Mouse (Mus musculus): ENCODE results near the gene Tmem102. TPM values are rescaled to one million over a fixed set of nuclear protein-coding genes. Genes with fewer than 3 reads are reported as not detected.

Tmem102 gene
- total and polyA plus RNA-seq, 3 experiments = 0.08 TPM; not detected in 2

DNA sequence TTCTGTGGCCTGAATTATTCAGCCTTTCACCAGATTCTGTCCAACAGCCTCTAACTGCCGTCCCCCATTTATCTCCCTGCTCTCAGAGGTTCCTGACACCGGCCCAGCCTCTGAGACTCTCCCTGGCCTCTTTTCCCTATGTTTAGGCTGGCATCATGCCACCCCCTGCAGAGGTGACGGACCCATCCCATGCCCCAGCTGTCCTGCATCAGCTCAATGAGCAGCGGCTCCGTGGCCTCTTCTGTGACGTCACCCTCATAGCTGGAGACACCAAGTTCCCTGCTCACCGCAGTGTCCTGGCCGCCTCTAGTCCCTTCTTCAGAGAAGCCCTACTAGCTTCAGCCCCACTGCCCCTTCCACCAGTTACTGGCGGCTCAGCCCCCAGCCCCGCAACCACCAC is 29.7 kb downstream of the Tmem102 start:
- Histone ChIP-seq H3K4me2 (ENCODE audit: insufficient read depth, low read depth, poor library complexity, severe bottlenecking) (peak overlapping the region; percentile 53; the same call in 1 of the 2 replicates), H3K79me2 (replicated peaks; ENCODE audit: control insufficient read depth, extremely low read depth, insufficient read depth, poor library complexity, severe bottlenecking) (no peaks in the 10 kb centered on the region), H3K4me1 (ENCODE audit: control insufficient read depth in 1 of 2, insufficient read depth in 2 of 2) (peaks cover 40 to 64% of the 10 kb centered on the region in 2 experiments), H3K4me3 (replicated peaks in 1 of 3; ENCODE audit: low read depth in 2 of 3, low read length in 2 of 3, poor library complexity in 1 of 3) (peak overlapping the region in 2 of 3 experiments; percentile 26 to 47), H3K9me3 (replicated peaks; ENCODE audit: low read length) (no peaks in the 10 kb centered on the region), H3K36me3 (replicated peaks in 1 of 2; ENCODE audit: control insufficient read depth in 1 of 2, insufficient read depth in 1 of 2, low read length in 1 of 2) (peaks cover 8 to 35% of the 10 kb centered on the region in 2 experiments), H3K27ac (ENCODE audit: insufficient read depth, low read depth) (no peak overlapping the region), H3K27me3 (replicated peaks) (no peaks in the 10 kb centered on the region), H3K9ac (ENCODE audit: insufficient read depth, low read depth) (peak overlapping the region; percentile 47)
- TF ChIP-seq GABPA (IDR thresholded peaks at IDR 0.05; ENCODE audit: insufficient replicate concordance, low read depth, low read length) = no peak
- no peak for TF ChIP-seq NELFE (IDR thresholded peaks at IDR 0.05; ENCODE audit: low read depth, low read length)
- TF ChIP-seq MAX (IDR thresholded peaks at IDR 0.05; ENCODE audit: low read length) = no peak
- no peak for TF ChIP-seq MEF2A (IDR thresholded peaks at IDR 0.05; ENCODE audit: borderline replicate concordance, low read depth, low read length)
- TF ChIP-seq ZNF384 (IDR thresholded peaks at IDR 0.05; ENCODE audit: low read depth, low read length) = no peak
- TF ChIP-seq ELF1 (IDR thresholded peaks at IDR 0.05; ENCODE audit: low read depth, low read length) = no peak
- no peak for TF ChIP-seq CHD2 (IDR thresholded peaks at IDR 0.05; ENCODE audit: low read length)
- TF ChIP-seq TCF12 (IDR thresholded peaks at IDR 0.05; ENCODE audit: low read depth, low read length) = no peak
- TF ChIP-seq NRF1 (IDR thresholded peaks at IDR 0.05; ENCODE audit: low read depth, low read length) = no peak
- no peak for TF ChIP-seq USF2 (conservative IDR thresholded peaks at IDR 0.05; ENCODE audit: low read depth, low read length)
- no peak for TF ChIP-seq POLR2A (IDR thresholded peaks at IDR 0.05; ENCODE audit: low read depth, low read length)
- TF ChIP-seq SMC3 (IDR thresholded peaks at IDR 0.05; ENCODE audit: low read depth, low read length) = no peak
- TF ChIP-seq UBTF (IDR thresholded peaks at IDR 0.05; ENCODE audit: low read depth, low read length) = no peak
- no peak for TF ChIP-seq ETS1 (conservative IDR thresholded peaks at IDR 0.05; ENCODE audit: low read depth, low read length)
- TF ChIP-seq E2F4 (IDR thresholded peaks at IDR 0.05; ENCODE audit: insufficient replicate concordance, low read depth, low read length) = no peak
- TF ChIP-seq IRF4 (IDR thresholded peaks at IDR 0.05; ENCODE audit: low read depth, low read length) = no peak
- no peak for TF ChIP-seq TBP (conservative IDR thresholded peaks at IDR 0.05; ENCODE audit: low read depth, low read length)
- TF ChIP-seq KAT2A (IDR thresholded peaks at IDR 0.05; ENCODE audit: insufficient replicate concordance, low read length) = no peak
- no peak for TF ChIP-seq ZMIZ1 (IDR thresholded peaks at IDR 0.05; ENCODE audit: low read depth, low read length)
- no peak for TF ChIP-seq RAD21 (IDR thresholded peaks at IDR 0.05; ENCODE audit: low read depth, low read length)
- no peak for DNase-seq (ENCODE audit: extremely low read depth)
- in situ Hi-C loops (cut with MboI; ENCODE audit: low pct_ligation_motif_present, low pct_unique_long_range_greater_than_20kb, low sequenced_read_pairs) (no loop called here), dilution Hi-C loops (cut with MboI; ENCODE audit: extremely low pct_ligation_motif_present, extremely low pct_unique_long_range_greater_than_20kb, low sequenced_read_pairs) (no loop called here)

DNA sequence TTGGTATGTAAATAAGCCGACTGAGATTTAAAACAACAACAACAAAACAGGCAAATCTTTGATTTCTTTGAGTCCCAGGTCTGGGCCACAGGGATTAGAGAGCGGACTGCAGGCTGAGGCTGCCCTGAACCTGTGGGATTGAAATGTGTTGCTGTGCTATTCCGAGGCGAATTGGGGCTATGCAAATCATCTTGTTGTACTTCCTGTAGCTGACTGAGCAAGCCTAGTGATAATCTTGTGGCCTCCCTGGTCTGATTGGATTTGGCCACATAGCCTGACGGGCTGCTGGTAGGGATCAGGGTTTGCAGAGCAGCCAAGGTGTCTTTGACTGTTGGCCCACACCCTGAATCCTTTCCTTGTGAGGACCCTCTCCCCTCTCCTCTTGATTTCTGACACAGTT is 30.5 kb downstream of the Tmem102 start:
- DNase-seq (ENCODE audit: extremely low read depth) = peak; percentile 79
- dilution Hi-C loops (cut with MboI; ENCODE audit: extremely low pct_ligation_motif_present, extremely low pct_unique_long_range_greater_than_20kb, low sequenced_read_pairs) (no loop called here), in situ Hi-C loops (cut with MboI; ENCODE audit: low pct_ligation_motif_present, low pct_unique_long_range_greater_than_20kb, low sequenced_read_pairs) (no loop called here)
- no peaks in the 10 kb centered on the region for H3K27me3 ChIP-seq (replicated peaks)
- H3K36me3 ChIP-seq (replicated peaks in 1 of 2; ENCODE audit: control insufficient read depth in 1 of 2, insufficient read depth in 1 of 2, low read length in 1 of 2) = peaks cover 8 to 35% of the 10 kb centered on the region in 2 experiments
- H3K79me2 ChIP-seq (replicated peaks; ENCODE audit: control insufficient read depth, extremely low read depth, insufficient read depth, poor library complexity, severe bottlenecking) = no peaks in the 10 kb centered on the region
- peak overlapping the region; percentile 24 to 47 (median 26) for H3K4me3 ChIP-seq (replicated peaks in 1 of 3; ENCODE audit: low read depth in 2 of 3, low read length in 2 of 3, poor library complexity in 1 of 3)
- no peaks in the 10 kb centered on the region for H3K9me3 ChIP-seq (replicated peaks; ENCODE audit: low read length)
- H3K4me2 ChIP-seq (ENCODE audit: insufficient read depth, low read depth, poor library complexity, severe bottlenecking) = peak overlapping the region; percentile 53
- H3K9ac ChIP-seq (ENCODE audit: insufficient read depth, low read depth) = peak overlapping the region; percentile 47
- H3K4me1 ChIP-seq (ENCODE audit: control insufficient read depth in 1 of 2, insufficient read depth in 2 of 2) = peaks cover 40 to 60% of the 10 kb centered on the region in 2 experiments
- H3K27ac ChIP-seq (ENCODE audit: insufficient read depth, low read depth) = peak overlapping the region; percentile 50
- TF ChIP-seq TBP (conservative IDR thresholded peaks at IDR 0.05; ENCODE audit: low read depth, low read length) (peak; percentile 86), ZNF384 (IDR thresholded peaks at IDR 0.05; ENCODE audit: low read depth, low read length) (no peak), CHD2 (IDR thresholded peaks at IDR 0.05; ENCODE audit: low read length) (no peak), ZKSCAN1 (IDR thresholded peaks at IDR 0.05; ENCODE audit: borderline replicate concordance, low read depth, low read length) (no peak), ELF1 (IDR thresholded peaks at IDR 0.05; ENCODE audit: low read depth, low read length) (peak; percentile 64; the same call in 1 of the 2 replicates), ETS1 (conservative IDR thresholded peaks at IDR 0.05; ENCODE audit: low read depth, low read length) (peak; percentile 51; the same call in 1 of the 2 replicates), BHLHE40 (IDR thresholded peaks at IDR 0.05; ENCODE audit: low read depth, low read length) (no peak), MAFK (IDR thresholded peaks at IDR 0.05; ENCODE audit: insufficient replicate concordance, low read length) (0 out of 2 replicates have a peak, but pooled peaks have one; percentile 18), RAD21 (IDR thresholded peaks at IDR 0.05; ENCODE audit: low read depth, low read length) (no peak), NELFE (IDR thresholded peaks at IDR 0.05; ENCODE audit: low read depth, low read length) (peak; percentile 49), RCOR1 (conservative IDR thresholded peaks at IDR 0.05; ENCODE audit: low read depth, low read length) (no peak), ZMIZ1 (IDR thresholded peaks at IDR 0.05; ENCODE audit: low read depth, low read length) (peak; percentile 50; the same call in 1 of the 2 replicates), HCFC1 (IDR thresholded peaks at IDR 0.05; ENCODE audit: low read depth, low read length) (peak; percentile 54), MYC (IDR thresholded peaks at IDR 0.05; ENCODE audit: low read depth, low read length) (no peak), MAX (IDR thresholded peaks at IDR 0.05; ENCODE audit: low read length) (no peak), IRF4 (IDR thresholded peaks at IDR 0.05; ENCODE audit: low read depth, low read length) (no peak), CHD1 (IDR thresholded peaks at IDR 0.05; ENCODE audit: low read depth, low read length) (no peak), EP300 (IDR thresholded peaks at IDR 0.05; ENCODE audit: low read length) (0 out of 2 replicates have a peak, but pooled peaks have one; percentile 36), POLR2AphosphoS2 (IDR thresholded peaks at IDR 0.05; ENCODE audit: low read depth, low read length) (no peak), POLR2A (IDR thresholded peaks at IDR 0.05; ENCODE audit: low read depth, low read length) (peak; percentile 73), SMC3 (IDR thresholded peaks at IDR 0.05; ENCODE audit: low read depth, low read length) (no peak), UBTF (IDR thresholded peaks at IDR 0.05; ENCODE audit: low read depth, low read length) (no peak), SIN3A (IDR thresholded peaks at IDR 0.05; ENCODE audit: low read length) (peak; percentile 45; the same call in 1 of the 2 replicates), USF2 (conservative IDR thresholded peaks at IDR 0.05; ENCODE audit: low read depth, low read length) (no peak)
